Mouse (Mus musculus): ENCODE data around the gene Fcgr2b.

DNA sequence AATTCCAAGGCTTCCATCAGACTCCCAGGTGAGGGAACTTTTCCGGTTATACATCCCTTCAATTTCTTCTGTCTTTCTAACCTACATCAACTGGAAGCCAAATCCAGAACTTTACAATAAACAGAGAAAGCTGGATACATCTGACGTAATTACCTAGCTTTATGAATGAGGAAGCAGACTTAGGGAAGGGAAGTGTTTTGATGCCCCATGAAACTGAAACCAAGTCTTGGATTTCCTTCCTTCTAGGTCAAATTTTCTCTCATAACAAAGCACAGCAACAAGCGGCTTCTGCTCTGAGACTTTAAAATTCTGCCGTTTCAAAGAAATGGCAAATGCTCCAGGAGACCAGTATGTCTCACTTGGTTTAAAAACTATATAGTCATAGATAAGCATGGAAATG is 30.0 kb upstream of the Fcgr2b start:
- TF ChIP-seq POLR2A (IDR thresholded peaks at IDR 0.05; ENCODE audit: insufficient read depth, low read length) (no peak), CTCF (IDR thresholded peaks at IDR 0.05; ENCODE audit: low read depth, low read length) (no peak), EP300 (IDR thresholded peaks at IDR 0.05; ENCODE audit: insufficient read depth, low read depth, low read length) (no peak)
